Mouse (Mus musculus) kidney, adult 18-20 months (tissue): Measurements from ENCODE around the gene Hs3st1.
"Not testable (repeated sequence)": the region's sequence is repeated elsewhere in the genome, so short reads cannot be mapped to it uniquely, and the experiment has no call there.

Source experiments
- DNase-seq: peaks from one replicate; pipeline ENCODE4 v3.0.0; 2021

Hs3st1 gene

GRCm38 (mm10) chr5:39755375-39755774 is at the start of gene Hs3st1:
TSS of gene Hs3st1 (minus strand) at chr5:39755475.
- not testable (repeated sequence) for DNase-seq

DNA sequence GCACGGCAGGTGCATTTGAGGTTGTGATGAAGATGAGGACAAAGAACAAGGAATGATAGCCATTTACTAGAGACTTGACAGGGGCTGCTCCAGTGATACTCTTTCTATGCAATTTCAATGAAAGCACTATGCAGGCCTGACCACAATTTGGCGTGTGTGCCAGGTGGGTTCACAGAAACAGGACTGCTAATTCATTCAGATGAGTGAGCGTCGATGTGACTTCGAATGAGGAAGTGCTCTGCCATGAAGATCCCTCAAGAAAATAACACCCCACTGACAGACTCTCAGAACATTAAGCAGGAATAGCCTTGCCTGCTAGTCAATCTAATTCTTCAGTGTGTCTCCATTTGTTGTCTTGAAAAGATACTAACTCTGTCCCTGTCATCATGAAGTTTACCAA is 49.4 kb upstream of the Hs3st1 start:
- DNase-seq = no peak

DNA sequence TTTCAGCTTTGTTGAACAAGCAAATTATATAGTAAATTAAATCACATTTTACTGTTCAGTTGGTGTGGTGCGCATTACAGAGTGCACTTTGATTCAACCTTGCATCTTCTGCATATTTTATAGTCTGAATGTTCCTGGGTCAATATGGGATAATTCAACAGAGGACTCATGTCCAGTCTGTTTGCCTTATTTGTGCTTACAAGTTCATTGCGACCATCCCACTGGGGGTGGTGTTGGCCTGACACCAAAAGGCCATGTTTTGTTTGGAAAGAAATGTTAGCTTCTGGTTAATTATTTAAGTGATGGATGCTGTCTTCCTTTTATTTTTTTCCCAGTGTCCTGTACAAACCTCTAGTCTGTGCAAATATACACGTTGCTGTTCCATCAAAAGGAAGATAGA is 48.7 kb upstream of the Hs3st1 start:
- no peak for DNase-seq

GRCm38 (mm10) chr5:39803457-39803856 is 48.2 kb upstream of the Hs3st1 start:
- no peak for DNase-seq

GRCm38 (mm10) chr5:39802110-39802509 is 46.8 kb upstream of the Hs3st1 start:
- DNase-seq = no peak

- no peak for DNase-seq
Observed at GRCm38 (mm10) chr5:39777094-39777710, 21.9 kb upstream of the Hs3st1 start.

- DNase-seq = no peak
Observed at GRCm38 (mm10) chr5:39771680-39772348, 16.5 kb upstream of the Hs3st1 start.

- no peak for DNase-seq
Observed at GRCm38 (mm10) chr5:39761682-39762456, 6.6 kb upstream of the Hs3st1 start.

DNA sequence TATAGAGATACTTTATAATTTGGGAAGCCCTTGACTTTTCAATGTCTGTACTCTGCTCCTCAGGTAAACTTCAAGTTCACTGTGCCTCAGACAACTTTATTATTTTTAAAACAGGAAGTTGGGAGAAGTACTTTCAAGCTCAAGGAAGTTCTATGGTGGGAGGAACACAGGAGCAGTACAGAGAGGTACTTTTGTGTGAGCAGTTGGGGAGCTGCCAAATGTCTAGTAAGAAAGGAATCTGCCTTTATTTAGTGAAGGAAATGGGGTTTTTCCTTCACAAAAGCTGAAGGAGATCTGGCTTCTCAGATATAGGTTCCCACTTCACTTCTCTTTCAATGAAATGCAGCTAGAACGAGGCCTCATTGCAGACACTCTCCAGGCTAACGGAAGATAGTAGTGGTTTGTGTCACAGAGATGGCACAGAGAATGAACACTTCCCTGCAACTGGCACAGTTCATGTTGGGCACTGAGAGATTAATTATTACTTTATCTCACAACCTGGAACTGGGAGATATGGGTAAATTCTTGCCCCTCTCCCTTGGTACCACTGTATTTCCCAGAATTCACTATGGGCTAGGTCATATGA is 3.7 kb upstream of the Hs3st1 start:
- DNase-seq = no peak

GRCm38 (mm10) chr5:39736843-39737242 is 18.4 kb downstream of the Hs3st1 start:
- DNase-seq = no peak

GRCm38 (mm10) chr5:39733750-39734443 is 21.4 kb downstream of the Hs3st1 start:
- no peak for DNase-seq

DNA sequence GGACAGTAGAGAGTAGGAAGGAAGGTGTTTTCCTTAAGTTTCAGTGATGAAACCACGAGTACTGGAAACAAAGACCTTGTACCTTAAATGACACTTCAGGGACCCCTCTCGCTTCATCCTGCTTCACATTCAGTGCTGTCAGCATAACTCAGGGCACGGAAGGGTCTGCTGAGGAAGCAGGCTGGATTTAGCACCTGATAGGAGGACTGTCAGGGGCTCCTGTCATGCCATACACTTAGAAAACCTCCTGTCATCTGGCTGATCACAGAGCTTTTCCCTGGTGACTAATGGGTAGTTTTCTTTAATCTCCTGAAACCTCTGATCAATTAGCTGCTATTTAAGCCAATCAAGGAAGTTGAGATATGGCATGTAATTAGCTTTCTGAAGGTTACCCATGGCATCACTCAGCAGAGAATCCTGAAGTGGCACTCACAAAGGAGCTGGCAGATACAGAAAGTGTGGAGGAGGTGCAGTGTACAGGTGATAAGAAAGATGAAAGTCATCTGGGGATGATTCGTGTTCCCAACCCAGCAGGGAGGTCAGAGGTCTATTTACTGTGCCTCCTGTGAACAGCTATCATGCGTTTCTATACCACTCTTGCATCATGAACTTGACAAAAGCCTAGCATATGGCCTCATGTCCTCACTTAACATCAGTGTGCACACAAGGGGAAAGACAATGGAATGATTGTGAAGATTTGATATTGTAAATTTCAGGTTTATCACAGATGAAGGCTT is 22.1 kb downstream of the Hs3st1 start:
- DNase-seq = no peak

DNA sequence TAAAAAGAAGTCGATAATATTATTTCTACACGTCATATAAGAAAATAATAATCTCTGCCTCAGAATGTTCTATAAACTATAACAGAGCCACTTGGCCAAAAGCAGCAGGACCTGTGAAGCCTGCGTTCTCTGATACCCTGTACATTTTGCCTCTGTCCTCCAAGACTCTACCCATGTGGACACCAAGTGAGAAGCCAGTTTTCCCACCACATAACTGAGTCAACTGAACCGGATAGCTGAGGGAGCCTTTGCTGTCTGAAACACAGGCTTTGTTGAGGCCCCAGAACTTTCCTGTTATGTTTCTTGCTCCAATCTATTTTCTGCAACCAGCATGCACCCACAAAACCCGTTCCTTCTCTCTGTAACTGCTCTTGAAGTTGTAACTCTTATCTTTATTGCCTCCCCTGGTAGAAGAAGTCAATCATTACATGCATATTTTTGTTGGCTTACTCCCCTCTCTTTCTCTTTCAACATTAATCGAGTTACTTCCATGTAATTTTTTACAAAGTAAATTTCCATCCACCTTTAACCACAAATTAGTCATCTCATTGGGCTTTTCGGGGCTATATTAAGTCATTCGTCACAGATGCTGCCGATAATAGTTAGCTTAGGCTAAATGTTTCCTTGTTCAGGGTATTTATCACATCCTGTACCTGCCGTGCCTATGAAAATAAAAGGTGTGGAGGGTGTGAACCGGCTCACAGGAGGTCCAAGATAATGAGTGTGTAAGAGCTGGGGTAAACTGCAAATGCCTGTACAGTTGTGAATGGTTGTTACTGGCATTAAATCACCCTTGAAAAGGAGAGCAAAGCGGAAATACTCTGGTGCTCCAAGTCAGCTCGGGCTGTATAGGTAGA is 39.4 kb downstream of the Hs3st1 start:
- peak; percentile 2 for DNase-seq

DNA sequence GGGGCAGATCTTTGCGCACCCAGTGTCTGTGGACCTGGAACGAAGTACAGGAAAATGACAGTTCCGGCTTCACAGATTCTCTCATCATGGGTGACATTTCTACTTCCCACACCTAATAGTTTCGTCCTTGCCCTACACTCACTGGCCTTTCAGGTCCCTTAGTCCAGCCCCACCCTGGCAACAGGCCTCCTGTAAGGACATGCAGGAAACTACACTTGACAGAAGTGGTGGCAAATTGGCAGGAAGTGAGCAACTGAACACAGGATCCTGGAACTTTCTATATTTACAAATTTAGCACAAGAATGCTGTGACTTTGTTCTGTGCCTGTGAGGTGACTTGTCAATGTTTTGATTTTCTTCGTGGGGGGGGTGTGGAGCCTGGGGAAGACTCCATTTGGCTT is 40.1 kb downstream of the Hs3st1 start:
- peak; percentile 15 for DNase-seq

DNA sequence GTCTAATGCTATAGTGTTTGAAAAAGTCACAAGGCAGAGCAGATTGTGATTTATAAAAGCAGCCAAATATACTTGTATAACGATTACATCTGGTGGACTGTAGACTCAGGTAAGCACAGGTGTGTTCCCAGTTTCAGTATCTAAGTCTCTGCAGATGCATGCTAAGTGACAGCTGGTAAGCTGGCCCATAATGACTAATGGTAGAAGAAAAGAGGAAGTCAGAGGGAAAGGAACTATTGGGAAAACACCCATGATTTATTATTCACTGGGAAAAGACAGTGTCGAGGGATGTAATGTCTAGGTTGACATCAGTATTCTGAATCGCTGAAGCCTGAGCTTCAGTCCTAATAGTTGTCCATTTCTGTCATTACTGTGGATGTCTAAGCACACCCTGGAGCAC is 49.7 kb downstream of the Hs3st1 start:
- DNase-seq = no peak

- DNase-seq = no peak
Observed at GRCm38 (mm10) chr5:39660826-39661225, 94.4 kb downstream of the Hs3st1 start.

- DNase-seq = no peak
Observed at GRCm38 (mm10) chr5:39659417-39659816, 95.9 kb downstream of the Hs3st1 start.

GRCm38 (mm10) chr5:39644827-39645380 is 110.4 kb downstream of the Hs3st1 start:
- no peak for DNase-seq

GRCm38 (mm10) chr5:39643924-39644826 is 111.1 kb downstream of the Hs3st1 start:
- DNase-seq = peak; percentile 90
